Mouse (Mus musculus) MEL (cell line): ENCODE data around the gene Slc25a22. TPM values are rescaled to one million over a fixed set of nuclear protein-coding genes. Genes with fewer than 3 reads are reported as not detected.

Experiments used
- DNase-seq: peaks from one replicate; pipeline ENCODE4 v3.0.0; 2011; ENCODE audit warnings: low read depth, low spot score
- H3K27ac ChIP-seq: 2 replicates; pipeline ENCODE4 v1.5.1; 2012; ENCODE audit warnings: low read depth, mild to moderate bottlenecking, control low read depth, low read length, moderate library complexity; ENCODE audit not compliant: control insufficient read depth
- H3K27me3 ChIP-seq, 2 experiments: fragments of 150-350 bp in 1 of 2; sonication (generic) in 1 of 2; 2 replicates each; pipeline ENCODE4 v1.6.1; 2012; ENCODE audit warnings: low read length in 2 of 2, mild to moderate bottlenecking in 2 of 2, improper control_type of control experiment in 1 of 2, moderate library complexity in 1 of 2; ENCODE audit not compliant: insufficient read depth in 2 of 2, control insufficient read depth in 1 of 2
- H3K36me3 ChIP-seq, 2 experiments: 2 replicates each; pipeline ENCODE4 v1.6.1; 2012 to 2014; ENCODE audit warnings: low read length in 2 of 2, improper control_type of control experiment in 1 of 2, inconsistent platforms in 1 of 2, mild to moderate bottlenecking in 1 of 2; ENCODE audit not compliant: insufficient read depth in 2 of 2, control insufficient read depth in 1 of 2
- H3K4me1 ChIP-seq, 2 experiments: fragments of 150-350 bp in 1 of 2; sonication (generic) in 1 of 2; 2 replicates each; pipeline ENCODE4 v1.6.1; 2012; ENCODE audit warnings: low read length in 2 of 2, improper control_type of control experiment in 1 of 2, mild to moderate bottlenecking in 1 of 2; ENCODE audit not compliant: insufficient read depth in 2 of 2, control insufficient read depth in 1 of 2
- H3K4me3 ChIP-seq, 2 experiments: fragments of 150-350 bp in 1 of 2; sonication (generic) in 1 of 2; 2 replicates each; pipeline ENCODE4 v1.5.1; 2012; ENCODE audit warnings: low read depth in 2 of 2, low read length in 2 of 2, mild to moderate bottlenecking in 2 of 2, moderate library complexity in 2 of 2, control low read depth in 1 of 2, improper control_type of control experiment in 1 of 2; ENCODE audit not compliant: control insufficient read depth in 1 of 2, insufficient read depth in 1 of 2
- H3K79me2 ChIP-seq: 2 replicates; pipeline ENCODE4 v1.6.1; 2012; ENCODE audit warnings: mild to moderate bottlenecking, low read length, moderate library complexity; ENCODE audit not compliant: control insufficient read depth, poor library complexity, insufficient read depth
- H3K9ac ChIP-seq: 2 replicates; pipeline ENCODE4 v1.6.1; 2012; ENCODE audit warnings: low read depth, mild to moderate bottlenecking, control low read depth, low read length, moderate library complexity; ENCODE audit not compliant: control insufficient read depth, poor library complexity, severe bottlenecking
- H3K9me3 ChIP-seq: fragments of 150-350 bp; sonication (generic); replicated peaks from 2 replicates; pipeline ENCODE4 v1.6.1; 2012; ENCODE audit warnings: mild to moderate bottlenecking, low read length, improper control_type of control experiment, moderate library complexity; ENCODE audit not compliant: insufficient read depth
- CHD1 ChIP-seq: IDR thresholded peaks from 2 replicates; pipeline ENCODE4 v1.6.1; 2012; ENCODE audit warnings: low read depth, mild to moderate bottlenecking, inconsistent platforms, low read length, improper control_type of control experiment
- CTCF ChIP-seq, 3 experiments: IDR thresholded peaks in 2 of 3; conservative IDR thresholded peaks in 1 of 3; 2 replicates each; pipeline ENCODE4 v1.5.1; 2011 to 2012; ENCODE audit warnings: low read length in 3 of 3, low read depth in 2 of 3, mild to moderate bottlenecking in 2 of 3, improper control_type of control experiment in 1 of 3, inconsistent platforms in 1 of 3, mixed read lengths in 1 of 3, moderate library complexity in 1 of 3; ENCODE audit not compliant: control insufficient read depth in 1 of 3, insufficient read depth in 1 of 3, poor library complexity in 1 of 3, severe bottlenecking in 1 of 3
- ETS1 ChIP-seq: IDR thresholded peaks from 2 replicates; pipeline ENCODE4 v1.6.1; 2012; ENCODE audit warnings: low read depth, mild to moderate bottlenecking, inconsistent platforms, low read length, improper control_type of control experiment, moderate library complexity
- GATA1 ChIP-seq: IDR thresholded peaks from 2 replicates; pipeline ENCODE4 v1.6.1; 2011; ENCODE audit warnings: low read depth, low read length, improper control_type of control experiment
- MAX ChIP-seq: IDR thresholded peaks from 2 replicates; pipeline ENCODE4 v1.6.1; 2011; ENCODE audit warnings: low read length, improper control_type of control experiment
- MEF2A ChIP-seq: IDR thresholded peaks from 2 replicates; pipeline ENCODE4 v1.6.1; 2014; ENCODE audit warnings: low read depth, mild to moderate bottlenecking, inconsistent platforms, low read length, improper control_type of control experiment; ENCODE audit not compliant: poor library complexity, insufficient replicate concordance, severe bottlenecking; ENCODE audit errors: extremely low read depth
- MYB ChIP-seq: IDR thresholded peaks from 2 replicates; pipeline ENCODE4 v1.6.1; 2011; ENCODE audit warnings: mild to moderate bottlenecking, low read depth, low read length, improper control_type of control experiment
- MYC ChIP-seq: IDR thresholded peaks from 2 replicates; pipeline ENCODE4 v1.6.1; 2011; ENCODE audit warnings: low read depth, mild to moderate bottlenecking, low read length, improper control_type of control experiment, moderate library complexity
- NRF1 ChIP-seq: IDR thresholded peaks from 2 replicates; pipeline ENCODE4 v1.6.1; 2014; ENCODE audit warnings: low read depth, mild to moderate bottlenecking, inconsistent platforms, low read length, improper control_type of control experiment, moderate library complexity; ENCODE audit not compliant: poor library complexity, insufficient read depth, severe bottlenecking
- POLR2A ChIP-seq, 2 experiments: IDR thresholded peaks; 2 replicates each; pipeline ENCODE4 v1.6.1; 2011 to 2012; ENCODE audit warnings: low read length in 2 of 2, mild to moderate bottlenecking in 2 of 2, control low read depth in 1 of 2, improper control_type of control experiment in 1 of 2, low read depth in 1 of 2, moderate library complexity in 1 of 2; ENCODE audit not compliant: control insufficient read depth in 1 of 2, insufficient read depth in 1 of 2, poor library complexity in 1 of 2
- POLR2AphosphoS2 ChIP-seq: IDR thresholded peaks from 2 replicates; pipeline ENCODE4 v1.6.1; 2011; ENCODE audit warnings: low read length, improper control_type of control experiment
- POLR2AphosphoS5 ChIP-seq: IDR thresholded peaks from 2 replicates; pipeline ENCODE4 v1.6.1; 2012; ENCODE audit warnings: low read depth, borderline replicate concordance, mild to moderate bottlenecking, inconsistent platforms, low read length, moderate library complexity, mixed read lengths
- RAD21 ChIP-seq: IDR thresholded peaks from 2 replicates; pipeline ENCODE4 v1.6.1; 2011; ENCODE audit warnings: mild to moderate bottlenecking, low read depth, low read length, improper control_type of control experiment
- SMC3 ChIP-seq: IDR thresholded peaks from 2 replicates; pipeline ENCODE4 v1.6.1; 2011; ENCODE audit warnings: low read depth, low read length, improper control_type of control experiment
- TAL1 ChIP-seq: IDR thresholded peaks from 2 replicates; pipeline ENCODE4 v1.6.1; 2012; ENCODE audit warnings: mild to moderate bottlenecking, inconsistent platforms, low read length, moderate library complexity, mixed read lengths
- TCF12 ChIP-seq: IDR thresholded peaks from 2 replicates; pipeline ENCODE4 v1.6.1; 2014; ENCODE audit warnings: low read depth, mild to moderate bottlenecking, inconsistent platforms, low read length, improper control_type of control experiment, moderate library complexity
- UBTF ChIP-seq: IDR thresholded peaks from 2 replicates; pipeline ENCODE4 v1.6.1; 2012; ENCODE audit warnings: low read depth, mild to moderate bottlenecking, inconsistent platforms, low read length, improper control_type of control experiment, moderate library complexity, borderline replicate concordance; ENCODE audit not compliant: insufficient read depth
- USF2 ChIP-seq, 2 experiments: IDR thresholded peaks; 2 replicates each; pipeline ENCODE4 v1.6.1; 2011 to 2012; ENCODE audit warnings: improper control_type of control experiment in 2 of 2, low read length in 2 of 2, borderline replicate concordance in 1 of 2, inconsistent platforms in 1 of 2, low read depth in 1 of 2, mild to moderate bottlenecking in 1 of 2; ENCODE audit not compliant: insufficient read depth in 1 of 2
- ZC3H11A ChIP-seq: IDR thresholded peaks from 2 replicates; pipeline ENCODE4 v1.6.1; 2012; ENCODE audit warnings: low read depth, mild to moderate bottlenecking, inconsistent platforms, low read length, improper control_type of control experiment
- ZMIZ1 ChIP-seq: IDR thresholded peaks from 2 replicates; pipeline ENCODE4 v1.6.1; 2012; ENCODE audit warnings: low read depth, mild to moderate bottlenecking, inconsistent platforms, low read length, improper control_type of control experiment, moderate library complexity
- ZNF384 ChIP-seq: IDR thresholded peaks from 2 replicates; pipeline ENCODE4 v1.6.1; 2012; ENCODE audit warnings: low read depth, mild to moderate bottlenecking, inconsistent platforms, low read length, improper control_type of control experiment
- polyA plus RNA-seq, 2 experiments: library from polyadenylated mRNA; stranded (reverse) in 1 of 2; unstranded in 1 of 2; fragments of >175 nt in 1 of 2; fragments of >200 nt in 1 of 2; gene quantifications; 2 replicates each; pipeline versions ENCODE4 v1.2.1 to v1.2.4; 2012; ENCODE audit warnings: low replicate concordance in 2 of 2, low read depth in 1 of 2; ENCODE audit not compliant: insufficient read length in 2 of 2, insufficient read depth in 1 of 2, missing spikeins in 1 of 2
- total RNA-seq: library from RNA; depleted of rRNA; stranded (reverse); fragments of 300-350 nt; gene quantifications from 2 replicates; pipeline ENCODE4 v1.2.3, GENCODE M21; 2012

Slc25a22 gene
- total and polyA plus RNA-seq, 3 experiments = 23.8 to 46.0 TPM; not detected in 1

- no peak for TF ChIP-seq USF2 (IDR thresholded peaks at IDR 0.05; ENCODE audit: borderline replicate concordance in 1 of 2, insufficient read depth in 1 of 2, low read depth in 1 of 2, low read length in 2 of 2)
- TF ChIP-seq TAL1 = no peak
- no peak for TF ChIP-seq CHD1
- no peak for TF ChIP-seq NRF1
- TF ChIP-seq MEF2A = no peak
- no peak for TF ChIP-seq ZMIZ1
- no peak for TF ChIP-seq UBTF
- no peak for TF ChIP-seq RAD21
- no peak for TF ChIP-seq POLR2A (IDR thresholded peaks at IDR 0.05; ENCODE audit: control insufficient read depth in 1 of 2, insufficient read depth in 1 of 2, low read depth in 1 of 2, low read length in 2 of 2, poor library complexity in 1 of 2)
- peaks cover 0 to 12% of the 10 kb centered on the region in 2 experiments; a peak in 3 of 4 replicates for H3K4me1 ChIP-seq
- H3K9me3 ChIP-seq = no peaks in the 10 kb centered on the region
- H3K36me3 ChIP-seq = peaks cover 0 to 7% of the 10 kb centered on the region in 2 experiments; a peak in 2 of 4 replicates
- no peak overlapping the region for H3K4me3 ChIP-seq
- H3K27me3 ChIP-seq = no peaks in the 10 kb centered on the region
- no peak overlapping the region for H3K27ac ChIP-seq
- peaks cover 14% of the 10 kb centered on the region for H3K79me2 ChIP-seq
- DNase-seq = no peak
- H3K9ac ChIP-seq = no peak overlapping the region
Observed at GRCm38 (mm10) chr7:141481498-141482401, 44.1 kb upstream of the Slc25a22 start.

GRCm38 (mm10) chr7:141480842-141481497 is 43.3 kb upstream of the Slc25a22 start:
- Histone ChIP-seq H3K79me2 (peaks cover 22% of the 10 kb centered on the region), H3K9ac (no peak overlapping the region), H3K27me3 (no peaks in the 10 kb centered on the region), H3K9me3 (no peaks in the 10 kb centered on the region), H3K4me1 (peaks cover 0 to 13% of the 10 kb centered on the region in 2 experiments; a peak in 3 of 4 replicates), H3K27ac (no peak overlapping the region), H3K4me3 (no peak overlapping the region), H3K36me3 (peaks cover 0 to 7% of the 10 kb centered on the region in 2 experiments; a peak in 2 of 4 replicates)
- TF ChIP-seq GATA1 (no peak), MYB (no peak), ZC3H11A (peak; percentile 26; the same call in 1 of the 2 replicates), RAD21 (peak; percentile 72), USF2 (IDR thresholded peaks at IDR 0.05; ENCODE audit: borderline replicate concordance in 1 of 2, insufficient read depth in 1 of 2, low read depth in 1 of 2, low read length in 2 of 2) (no peak), POLR2AphosphoS5 (no peak), SMC3 (peak; percentile 70), ZNF384 (no peak), ETS1 (no peak), CTCF (IDR thresholded peaks at IDR 0.05 in 2 of 3, conservative IDR thresholded peaks at IDR 0.05 in 1 of 3; ENCODE audit: control insufficient read depth in 1 of 3, insufficient read depth in 1 of 3, low read depth in 2 of 3, low read length in 3 of 3, poor library complexity in 1 of 3, severe bottlenecking in 1 of 3) (peak; percentile 80 to 95 (median 81)), POLR2AphosphoS2 (no peak), MAX (no peak), TAL1 (no peak), TCF12 (no peak), CHD1 (no peak), MYC (no peak), MEF2A (no peak)
- peak; percentile 81 for DNase-seq
